Mouse (Mus musculus) sigmoid colon, adult 10 weeks (tissue): ENCODE measurements around the gene Adra2a. TPM values are rescaled to one million over a fixed set of nuclear protein-coding genes. Genes with fewer than 3 reads are reported as not detected.

Source experiments
- polyA plus RNA-seq: library from polyadenylated mRNA; stranded (reverse); fragments of 350-450 nt; fragmentation: Illumina TruSeq; extraction: RNeasy Lipid Tissue Mini Kit (QIAGEN cat#74804); gene quantifications from one replicate; pipeline ENCODE4 v1.2.3, GENCODE M21; 2014; ENCODE audit warnings: low read depth, low replicate concordance

Adra2a gene
- polyA plus RNA-seq, result 5.4 TPM

GRCm38 (mm10) chr19:54043851-54044250, at the start of gene Adra2a:
Gene Adra2a (plus strand): TSS chr19:54044151.

Other genes starting within 250 kb of the Adra2a start
- 373 TPM for gene Pdcd4, start 151.9 kb upstream of the Adra2a start, polyA plus RNA-seq
- gene Shoc2, start 99.8 kb upstream of the Adra2a start, polyA plus RNA-seq, result 172 TPM
- gene Bbip1, start 99.5 kb upstream of the Adra2a start, polyA plus RNA-seq, result 100 TPM